Mouse (Mus musculus) spleen, adult 2 months (tissue): ENCODE measurements at regions not wholly inside any gene's neighbourhood (a gene's known extent, or its start where the extent isn't known, plus 50 kb on each side); places are given as distances from the start of the nearest gene placed in this dataset.

Experiments used
- CTCF ChIP-seq: fragments of 200-500 bp; IDR thresholded peaks from 2 replicates; pipeline ENCODE4 v1.5.1; 2011; ENCODE audit warnings: mild to moderate bottlenecking, inconsistent platforms; ENCODE audit not compliant: insufficient read depth, insufficient read length, insufficient replicate concordance; ENCODE audit errors: extremely low read depth
- POLR2A ChIP-seq: fragments of 200-500 bp; IDR thresholded peaks from 2 replicates; pipeline ENCODE4 v1.6.1; 2011; ENCODE audit warnings: low read depth, low read length, inconsistent platforms

- TF ChIP-seq CTCF (no peak), POLR2A (no peak)
Observed at GRCm38 (mm10) chr12:118439626-118440025, 138.4 kb upstream of the Sp4 start.
